Mouse (Mus musculus) left cerebral cortex, adult 11 months (tissue): ENCODE results near the gene Gpx1.
A peak's percentile ranks its signal among the peaks of the same experiment; 100 is the strongest.

Source experiments
- DNase-seq: peaks from one replicate; pipeline ENCODE4 v3.0.0; 2022; ENCODE audit warnings: low spot score

Gene Gpx1

GRCm38 (mm10) chr9:108340258-108341138 lies 1.8 kb downstream of the Gpx1 start:
- DNase-seq, result no peak

DNA sequence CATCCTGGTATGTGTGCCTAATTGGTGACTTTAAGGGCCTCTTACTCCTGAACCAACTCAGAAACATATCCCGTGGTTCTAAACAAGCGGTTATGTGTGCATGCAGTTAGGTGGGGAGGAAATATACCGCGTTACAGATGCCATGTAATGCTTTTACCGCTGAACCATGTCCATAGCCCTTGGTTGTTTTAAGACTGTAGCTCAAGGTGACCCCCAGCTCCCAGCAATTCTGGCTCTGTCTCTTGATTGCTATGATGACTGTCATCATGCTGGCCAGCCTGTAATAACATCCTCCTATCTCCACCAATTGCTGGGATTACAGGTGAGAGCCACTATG lies 2.4 kb downstream of the Gpx1 start:
- DNase-seq, result no peak

DNA sequence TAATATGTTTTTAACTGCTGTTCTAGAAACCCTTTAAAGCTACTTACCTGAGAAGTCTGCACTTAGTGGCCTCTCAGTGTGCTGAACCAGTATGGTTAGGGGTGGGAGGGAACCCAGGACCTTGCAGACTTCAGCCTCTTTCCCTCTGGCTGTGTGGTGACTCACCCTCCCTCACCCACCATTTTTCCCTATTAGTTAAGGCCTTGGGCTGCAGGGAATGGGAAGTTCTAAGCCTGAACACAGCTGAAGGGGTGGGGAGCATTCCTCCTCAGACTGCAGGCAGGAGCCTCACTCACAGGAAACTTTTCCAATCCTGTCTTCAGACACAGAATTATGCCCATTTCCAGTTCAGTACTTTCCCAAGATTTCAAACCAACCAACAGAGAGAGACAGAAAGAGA lies 3.1 kb downstream of the Gpx1 start:
- no peak for DNase-seq

DNA sequence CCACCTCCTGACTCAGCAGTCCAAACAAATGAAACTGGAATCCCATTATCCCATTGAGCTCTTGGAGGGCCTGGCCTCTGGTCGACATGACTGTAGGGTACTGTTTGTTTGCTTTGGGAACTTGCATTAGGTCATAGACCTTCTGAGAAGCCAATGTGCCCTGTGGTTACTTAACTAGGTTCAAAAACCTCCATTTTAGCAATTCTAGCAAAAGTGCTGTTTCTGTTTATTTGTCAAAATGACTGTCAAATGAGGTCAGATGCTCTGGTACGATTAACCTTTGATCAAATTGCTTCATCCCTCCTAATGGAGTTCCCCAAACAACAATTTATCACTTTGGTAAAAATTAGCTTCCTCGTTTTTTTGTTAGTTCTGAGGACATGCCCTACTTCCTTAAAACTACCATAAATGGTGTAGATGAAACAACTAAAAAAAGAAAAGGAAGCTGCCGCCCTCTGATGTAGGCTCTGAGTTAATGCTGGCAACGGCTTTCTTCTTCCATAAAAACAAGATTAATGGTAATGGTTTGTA lies 3.7 kb downstream of the Gpx1 start:
- no peak for DNase-seq

- DNase-seq, result no peak
These were observed 4.6 kb downstream of the Gpx1 start for GRCm38 (mm10) chr9:108343331-108343730.

GRCm38 (mm10) chr9:108343835-108344234 lies 5.1 kb downstream of the Gpx1 start:
- DNase-seq, result no peak

DNA sequence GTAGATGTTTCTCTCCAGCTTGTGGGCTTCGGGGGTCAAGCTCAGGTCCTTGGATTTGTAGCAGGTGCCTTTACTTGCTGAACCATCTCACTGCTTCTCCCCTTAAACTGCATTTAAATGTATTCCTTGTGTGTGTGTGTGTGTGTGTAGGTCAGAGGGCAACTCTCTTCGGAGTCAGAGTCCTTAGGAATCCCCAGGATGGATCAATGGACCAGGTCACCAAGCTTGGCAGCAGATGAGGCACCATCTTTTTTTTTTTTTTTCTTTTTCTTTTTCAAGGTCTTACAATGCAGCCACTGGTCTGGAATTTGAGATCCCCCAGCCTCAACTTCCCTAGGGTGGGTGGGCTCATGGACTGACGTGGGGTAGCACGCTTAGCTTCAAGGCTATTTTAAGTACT lies 5.8 kb downstream of the Gpx1 start:
- no peak for DNase-seq

- no peak for DNase-seq
These were observed 8.3 kb downstream of the Gpx1 start for GRCm38 (mm10) chr9:108347024-108347423.

DNA sequence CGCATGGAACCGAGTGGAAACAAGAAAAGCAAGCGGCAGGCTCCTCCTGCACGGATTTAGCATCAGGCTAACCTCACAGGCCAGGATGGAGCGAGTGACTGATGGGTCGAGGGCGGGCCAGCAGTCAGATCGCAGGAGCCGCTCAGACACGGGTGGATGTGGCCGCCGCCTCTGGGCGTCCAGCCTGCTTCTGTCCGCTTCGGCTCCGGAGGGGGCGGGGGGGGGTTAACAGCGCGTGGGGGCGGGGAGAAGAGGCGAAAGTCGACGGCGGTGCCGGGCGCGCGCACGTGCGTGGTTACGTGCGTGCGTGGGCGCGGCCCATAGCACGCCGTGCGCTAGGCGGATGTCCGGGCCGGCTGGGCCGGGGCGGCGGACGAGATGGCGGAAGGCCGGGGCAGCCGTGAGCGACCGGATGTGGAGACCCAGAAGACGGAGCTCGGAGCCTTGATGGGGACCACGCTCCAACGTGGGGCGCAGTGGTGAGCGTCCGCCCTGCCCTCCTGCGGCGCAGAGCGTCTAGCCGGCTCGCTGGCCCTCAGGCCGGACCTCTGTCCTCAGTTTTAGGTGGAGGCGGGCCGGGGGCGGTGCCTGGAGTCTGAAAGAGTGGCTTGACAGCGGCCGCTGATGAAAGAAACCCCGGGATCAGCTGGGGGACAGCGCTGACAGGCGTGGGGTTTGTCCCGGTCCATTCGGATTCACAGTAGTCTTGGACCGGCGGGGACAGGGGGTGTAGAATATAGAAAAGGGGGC lies 9.0 kb downstream of the Gpx1 start, which contains the start of gene Usp4:
Gene Usp4, plus strand, starts transcription at position 314 of the 750 bp plus-strand sequence.
- DNase-seq, result peak; percentile 83

- DNase-seq, result no peak
These were observed 9.6 kb downstream of the Gpx1 start for GRCm38 (mm10) chr9:108348290-108348680.

GRCm38 (mm10) chr9:108349727-108350126 lies 11.0 kb downstream of the Gpx1 start:
- no peak for DNase-seq

DNA sequence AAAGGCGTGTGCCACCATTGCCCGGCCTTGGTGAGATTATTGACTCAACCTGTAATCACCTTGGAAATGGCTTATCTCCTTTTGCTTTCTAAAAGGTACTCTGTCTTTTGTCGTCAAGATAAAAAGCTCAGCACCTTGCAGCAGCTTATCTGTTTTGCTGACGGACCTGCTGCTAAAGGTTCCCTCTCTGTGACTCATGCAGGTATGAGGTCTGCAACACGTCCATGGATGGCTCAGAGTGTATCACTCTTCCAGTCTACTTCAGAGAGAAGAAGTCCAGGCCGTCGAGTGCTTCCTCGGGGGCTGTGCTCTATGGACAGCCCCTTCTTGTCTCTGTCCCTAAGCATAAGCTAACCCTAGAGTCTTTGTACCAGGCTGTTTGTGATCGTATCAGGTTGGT lies 39.5 kb downstream of the Gpx1 start:
- DNase-seq, result no peak

DNA sequence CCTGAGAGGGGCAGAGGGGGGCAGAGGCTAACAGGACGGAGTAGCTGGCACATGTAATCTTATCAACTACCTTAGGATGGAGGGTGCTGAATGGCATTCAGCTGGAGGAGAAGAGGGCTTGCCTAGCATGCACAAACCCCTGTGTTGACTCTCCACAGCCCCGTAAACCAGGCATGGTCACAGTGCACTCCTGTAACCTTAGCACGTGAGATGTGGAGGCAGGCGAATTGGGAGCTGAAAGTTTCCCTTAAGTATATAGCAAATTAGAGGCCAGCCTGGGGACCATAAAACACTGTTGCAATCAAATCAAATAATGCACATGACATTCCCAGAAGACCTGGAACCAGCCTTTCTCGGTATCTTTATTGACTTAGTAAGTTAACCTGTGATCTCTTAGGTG lies 40.0 kb downstream of the Gpx1 start:
- DNase-seq, result no peak

- no peak for DNase-seq
These were observed 40.6 kb downstream of the Gpx1 start for GRCm38 (mm10) chr9:108379294-108379693.

DNA sequence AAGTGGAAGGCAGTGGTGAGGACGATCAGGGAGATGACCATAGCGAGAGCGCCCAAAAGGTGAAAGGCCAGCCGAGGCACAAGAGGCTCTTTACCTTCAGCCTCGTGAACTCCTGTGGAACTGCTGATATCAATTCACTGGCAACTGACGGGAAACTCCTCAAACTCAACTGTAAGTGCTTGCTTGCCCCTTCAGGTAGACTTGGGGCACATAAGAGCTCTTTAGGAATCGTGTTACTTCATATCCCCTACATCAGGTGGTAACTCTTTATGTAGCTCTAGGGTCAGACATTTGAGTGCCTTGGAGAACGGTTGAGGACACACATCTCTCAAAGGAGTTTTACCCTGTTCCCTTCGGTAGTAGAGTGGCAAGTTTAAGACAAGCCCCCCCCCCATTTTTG lies 42.7 kb downstream of the Gpx1 start:
- DNase-seq, result no peak

- no peak for DNase-seq
These were observed 46.3 kb downstream of the Gpx1 start for GRCm38 (mm10) chr9:108385006-108385405.

DNA sequence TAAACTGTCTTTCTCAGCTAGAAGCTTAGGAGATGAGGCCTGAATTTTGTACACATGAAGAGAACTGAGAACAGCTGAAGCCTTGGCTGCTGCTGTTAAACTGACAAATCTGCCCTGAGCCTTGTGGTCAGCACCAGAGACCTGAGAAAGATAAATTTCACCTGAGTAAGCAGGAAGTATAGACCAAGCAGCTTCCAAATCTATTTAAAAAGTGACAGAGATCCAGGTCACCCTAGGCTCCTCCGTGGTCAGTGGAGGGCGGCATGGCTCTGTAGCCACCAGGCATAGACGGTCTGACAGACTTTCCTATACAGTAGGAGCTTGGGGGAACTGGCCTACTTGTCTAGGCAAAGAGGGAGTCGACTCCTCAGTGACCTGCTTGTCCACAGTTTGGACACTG lies 48.1 kb downstream of the Gpx1 start:
- no peak for DNase-seq

DNA sequence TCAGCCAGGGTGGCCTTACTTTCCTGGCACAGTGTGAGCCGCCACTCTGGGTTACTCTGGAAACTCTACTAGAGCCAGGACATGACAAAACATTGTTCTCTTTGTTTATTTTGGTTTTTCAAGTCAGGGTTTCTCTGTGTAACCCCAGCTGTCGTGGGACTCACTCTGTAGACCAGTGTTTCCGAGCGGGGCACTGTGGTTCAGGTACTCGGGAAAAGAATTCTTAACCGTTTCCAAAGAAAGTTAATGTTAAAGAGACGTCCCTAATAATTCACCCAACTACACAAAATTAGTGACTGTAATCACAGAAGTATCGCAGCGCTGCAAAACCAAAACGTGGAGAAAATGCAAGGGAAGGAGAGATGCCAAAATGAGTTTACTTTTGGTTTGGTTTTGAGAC lies 49.9 kb downstream of the Gpx1 start:
- no peak for DNase-seq

DNA sequence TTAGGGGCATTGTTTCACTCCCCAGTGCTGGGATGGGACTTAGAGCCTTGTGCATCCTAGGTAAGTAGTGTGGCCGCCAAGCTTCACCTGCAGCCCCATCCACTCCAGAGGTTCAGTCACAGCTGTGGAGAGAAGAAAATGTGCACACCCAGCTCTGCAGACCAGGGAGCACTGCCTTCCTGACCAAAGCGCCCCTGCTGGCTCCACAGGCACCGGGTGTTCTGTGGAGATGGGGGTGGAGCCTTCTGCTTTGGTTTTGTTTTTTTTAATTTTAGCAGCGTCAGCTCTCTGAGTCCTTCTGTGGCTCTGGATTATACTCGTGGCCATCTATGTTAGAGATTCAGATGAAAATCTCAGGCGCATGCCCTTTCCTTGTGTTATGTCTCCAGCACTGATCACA lies 50.5 kb downstream of the Gpx1 start:
- DNase-seq, result no peak
